Mouse (Mus musculus): Measurements from ENCODE around the gene Btbd1. TPM values are rescaled to one million over a fixed set of nuclear protein-coding genes. Genes with fewer than 3 reads are reported as not detected.
A peak's percentile ranks its signal among the peaks of the same experiment; 100 is the strongest.
"Not testable (repeated sequence)": the region's sequence is repeated elsewhere in the genome, so short reads cannot be mapped to it uniquely, and the experiment has no call there.

Gene Btbd1
- total RNA-seq, 2 experiments from 2014 or later, result 125 to 129 TPM

GRCm38 (mm10) chr7:81850171-81850570, 20.9 kb upstream of the Btbd1 start:
- no peak for DNase-seq (ENCODE audit: low spot score in 2 of 2)

- no peak for DNase-seq (ENCODE audit: low spot score in 2 of 2)
Measured at GRCm38 (mm10) chr7:81849633-81850032, 20.4 kb upstream of the Btbd1 start.

GRCm38 (mm10) chr7:81849214-81849613, 20.0 kb upstream of the Btbd1 start:
- no peak for DNase-seq (ENCODE audit: low spot score in 2 of 2)

GRCm38 (mm10) chr7:81847777-81848176, 18.5 kb upstream of the Btbd1 start:
- DNase-seq (ENCODE audit: low spot score in 2 of 2), result no peak

GRCm38 (mm10) chr7:81847010-81847409, 17.8 kb upstream of the Btbd1 start:
- no peak for DNase-seq (ENCODE audit: low spot score in 2 of 2)

GRCm38 (mm10) chr7:81846008-81846407, 16.8 kb upstream of the Btbd1 start:
- no peak for DNase-seq (ENCODE audit: low spot score in 2 of 2)

GRCm38 (mm10) chr7:81845313-81845712, 16.1 kb upstream of the Btbd1 start:
- no peak for DNase-seq (ENCODE audit: low spot score in 2 of 2)

- no peak for DNase-seq (ENCODE audit: low spot score in 2 of 2)
Measured at GRCm38 (mm10) chr7:81844801-81845200, 15.6 kb upstream of the Btbd1 start.

GRCm38 (mm10) chr7:81843903-81844302, 14.7 kb upstream of the Btbd1 start:
- no peak for DNase-seq (ENCODE audit: low spot score in 2 of 2)

GRCm38 (mm10) chr7:81842998-81843397, 13.8 kb upstream of the Btbd1 start:
- DNase-seq (ENCODE audit: low spot score in 2 of 2), result no peak

GRCm38 (mm10) chr7:81842141-81842540, 12.9 kb upstream of the Btbd1 start:
- DNase-seq (ENCODE audit: low spot score in 2 of 2), result no peak

GRCm38 (mm10) chr7:81841439-81841838, 12.2 kb upstream of the Btbd1 start:
- no peak for DNase-seq (ENCODE audit: low spot score in 2 of 2)

- peak in 1 of 2 experiments; percentile 51 for DNase-seq (ENCODE audit: low spot score in 2 of 2)
Measured at GRCm38 (mm10) chr7:81840661-81841181, 11.5 kb upstream of the Btbd1 start.

GRCm38 (mm10) chr7:81839746-81840145, 10.5 kb upstream of the Btbd1 start:
- DNase-seq (ENCODE audit: low spot score in 2 of 2), result no peak

GRCm38 (mm10) chr7:81837771-81838170, 8.5 kb upstream of the Btbd1 start:
- not testable (repeated sequence) for DNase-seq (ENCODE audit: low spot score in 2 of 2)

- no peak for DNase-seq (ENCODE audit: low spot score in 2 of 2)
Measured at GRCm38 (mm10) chr7:81835430-81835829, 6.2 kb upstream of the Btbd1 start.

- DNase-seq (ENCODE audit: low spot score in 2 of 2), result no peak
Measured at GRCm38 (mm10) chr7:81834847-81835246, 5.6 kb upstream of the Btbd1 start.

GRCm38 (mm10) chr7:81828681-81829378, 401 bp downstream of the Btbd1 start:
- peak; percentile 37 to 53 for DNase-seq (ENCODE audit: low spot score in 2 of 2)

- no peak for DNase-seq (ENCODE audit: low spot score in 2 of 2)
Measured at GRCm38 (mm10) chr7:81827806-81828667, 1.2 kb downstream of the Btbd1 start.

- DNase-seq (ENCODE audit: low spot score in 2 of 2), result no peak
Measured at GRCm38 (mm10) chr7:81825381-81825780, 3.9 kb downstream of the Btbd1 start.

GRCm38 (mm10) chr7:81824906-81825305, 4.3 kb downstream of the Btbd1 start:
- no peak for DNase-seq (ENCODE audit: low spot score in 2 of 2)

GRCm38 (mm10) chr7:81806067-81806466, 23.2 kb downstream of the Btbd1 start:
- no peak for DNase-seq (ENCODE audit: low spot score in 2 of 2)
